Mouse (Mus musculus): ENCODE measurements around the gene Sorcs2. TPM values are rescaled to one million over a fixed set of nuclear protein-coding genes. Genes with fewer than 3 reads are reported as not detected.

Gene Sorcs2
- polyA plus RNA-seq, 1 experiment from 2014 or later, result 9.0 TPM

DNA sequence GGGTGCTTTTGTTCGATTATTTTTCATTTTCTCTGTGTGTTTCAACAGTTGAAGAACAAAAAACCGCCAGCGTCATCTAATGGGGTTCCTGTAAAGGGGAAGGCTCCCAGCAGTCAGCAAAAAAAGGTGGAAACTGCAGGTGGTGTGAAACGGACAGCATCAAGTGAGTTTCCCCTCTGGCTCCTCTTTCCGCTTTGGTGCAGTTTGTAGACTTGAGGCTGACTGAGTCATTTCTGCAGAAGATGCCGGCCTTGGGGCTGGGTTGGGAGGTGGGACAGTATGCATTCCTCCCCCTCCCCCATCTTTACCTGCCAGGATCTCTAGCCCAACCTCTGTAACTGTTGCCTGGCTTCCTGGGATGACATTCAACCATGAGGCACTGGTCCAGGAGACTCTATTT, 408.4 kb downstream of the Sorcs2 start:
- H3K36me3 ChIP-seq, result peaks cover 83% of the 10 kb centered on the region
- WGBS, result 75% methylated on average over 6 of the region's 6 CpGs
- no peak for DNase-seq (ENCODE audit: low spot score)
- H3K27ac ChIP-seq (replicated peaks), result no peak overlapping the region
- H3K27me3 ChIP-seq (ENCODE audit: low read depth, poor library complexity, severe bottlenecking), result no peaks in the 10 kb centered on the region
- no peaks in the 10 kb centered on the region for H3K4me1 ChIP-seq
- no peak overlapping the region for H3K4me3 ChIP-seq
- no peaks in the 10 kb centered on the region for H3K9me3 ChIP-seq (replicated peaks)

DNA sequence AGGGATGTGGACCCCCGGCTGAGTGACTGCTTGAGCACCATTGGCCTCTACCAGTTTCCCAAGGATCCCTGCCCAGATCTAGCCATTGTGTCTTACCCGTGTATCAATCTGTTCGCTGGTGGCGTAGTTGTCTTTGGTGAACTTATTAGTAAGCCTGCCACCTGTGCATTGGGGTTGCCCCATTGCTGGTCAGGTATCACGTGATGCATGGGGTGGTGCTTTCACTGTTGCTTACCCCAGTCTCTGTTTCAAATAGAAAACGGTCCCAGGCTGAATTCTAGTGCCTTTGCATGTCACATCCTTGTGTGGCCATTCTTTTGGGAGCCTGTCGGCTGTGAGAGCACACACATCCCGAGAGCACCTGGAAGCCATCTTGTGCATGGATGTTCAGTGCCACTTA, 409.9 kb downstream of the Sorcs2 start:
- WGBS, result 90% methylated on average over 8 of the region's 8 CpGs
- no peaks in the 10 kb centered on the region for H3K9me3 ChIP-seq (replicated peaks)
- no peaks in the 10 kb centered on the region for H3K27me3 ChIP-seq (ENCODE audit: low read depth, poor library complexity, severe bottlenecking)
- no peak for DNase-seq (ENCODE audit: low spot score)
- no peaks in the 10 kb centered on the region for H3K4me1 ChIP-seq
- H3K4me3 ChIP-seq, result no peak overlapping the region
- no peak overlapping the region for H3K27ac ChIP-seq (replicated peaks)
- H3K36me3 ChIP-seq, result peaks cover 82% of the 10 kb centered on the region

DNA sequence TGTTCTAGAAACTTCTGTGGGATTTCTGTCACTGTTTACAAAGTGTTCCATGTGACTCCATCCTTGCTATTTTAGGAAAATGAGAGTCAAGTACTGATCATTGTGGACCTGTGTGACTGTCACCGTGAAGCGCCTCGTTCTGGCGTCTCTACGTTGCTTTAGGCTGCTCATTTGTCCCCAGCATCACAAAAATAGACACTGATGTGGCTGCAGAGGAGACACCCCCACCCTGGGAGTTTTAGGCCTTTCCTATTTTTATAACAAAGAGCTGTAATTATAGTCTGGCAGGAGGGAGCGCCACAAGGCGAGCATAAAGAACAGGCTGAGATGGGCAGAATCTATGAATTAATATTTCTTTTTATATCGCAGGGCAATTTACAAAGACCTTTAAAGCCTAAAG, 412.3 kb downstream of the Sorcs2 start:
- 94% methylated on average over 8 of the region's 8 CpGs for WGBS
- Histone ChIP-seq H3K36me3 (peaks cover 71% of the 10 kb centered on the region), H3K4me1 (no peaks in the 10 kb centered on the region), H3K27ac (replicated peaks) (no peak overlapping the region), H3K9me3 (replicated peaks) (no peaks in the 10 kb centered on the region), H3K27me3 (ENCODE audit: low read depth, poor library complexity, severe bottlenecking) (no peaks in the 10 kb centered on the region), H3K4me3 (no peak overlapping the region)
- no peak for DNase-seq (ENCODE audit: low spot score)

- DNase-seq (ENCODE audit: low spot score), result peak; percentile 76
- Histone ChIP-seq H3K27ac (replicated peaks) (no peak overlapping the region), H3K9me3 (replicated peaks) (no peaks in the 10 kb centered on the region), H3K4me1 (no peaks in the 10 kb centered on the region), H3K4me3 (no peak overlapping the region), H3K36me3 (peaks cover 60% of the 10 kb centered on the region), H3K27me3 (ENCODE audit: low read depth, poor library complexity, severe bottlenecking) (no peaks in the 10 kb centered on the region)
- WGBS, result 40% methylated on average over 4 of the region's 4 CpGs
Observed at GRCm38 (mm10) chr5:35981976-35982375, 416.0 kb downstream of the Sorcs2 start.

DNA sequence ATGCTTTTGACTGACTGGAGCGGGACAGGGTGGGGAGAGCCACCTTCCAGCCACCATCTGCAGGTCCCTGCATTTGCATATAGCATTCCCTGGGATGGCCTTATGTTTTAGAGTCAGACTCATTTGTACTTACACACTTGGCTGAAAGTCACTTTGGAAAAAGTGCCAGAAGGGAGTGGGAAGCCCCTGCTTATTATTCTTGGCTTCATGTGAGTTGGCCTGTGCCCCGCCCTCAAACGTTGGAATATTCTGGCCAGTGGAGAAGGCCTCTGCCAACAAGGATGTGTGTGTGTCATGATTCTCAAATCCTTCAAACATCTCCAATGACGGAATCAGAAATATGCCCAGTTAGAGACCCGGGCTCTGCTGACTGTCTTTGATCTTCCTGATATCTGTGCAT, 416.6 kb downstream of the Sorcs2 start:
- H3K4me3 ChIP-seq, result no peak overlapping the region
- peaks cover 60% of the 10 kb centered on the region for H3K36me3 ChIP-seq
- DNase-seq (ENCODE audit: low spot score), result no peak
- no peak overlapping the region for H3K27ac ChIP-seq (replicated peaks)
- no peaks in the 10 kb centered on the region for H3K9me3 ChIP-seq (replicated peaks)
- no peaks in the 10 kb centered on the region for H3K4me1 ChIP-seq
- H3K27me3 ChIP-seq (ENCODE audit: low read depth, poor library complexity, severe bottlenecking), result no peaks in the 10 kb centered on the region
- WGBS, result 91% methylated on average over 5 of the region's 5 CpGs

- Histone ChIP-seq H3K9me3 (replicated peaks) (no peaks in the 10 kb centered on the region), H3K4me1 (no peaks in the 10 kb centered on the region), H3K4me3 (no peak overlapping the region), H3K36me3 (peaks cover 58% of the 10 kb centered on the region), H3K27me3 (ENCODE audit: low read depth, poor library complexity, severe bottlenecking) (no peaks in the 10 kb centered on the region), H3K27ac (replicated peaks) (no peak overlapping the region)
- DNase-seq (ENCODE audit: low spot score), result no peak
- 88% methylated on average over 5 of the region's 5 CpGs for WGBS
Observed at GRCm38 (mm10) chr5:35980542-35980941, 417.4 kb downstream of the Sorcs2 start.

GRCm38 (mm10) chr5:35975681-35976080, 422.3 kb downstream of the Sorcs2 start:
- H3K4me1 ChIP-seq, result peaks cover 11% of the 10 kb centered on the region
- no peaks in the 10 kb centered on the region for H3K27me3 ChIP-seq (ENCODE audit: low read depth, poor library complexity, severe bottlenecking)
- no peaks in the 10 kb centered on the region for H3K9me3 ChIP-seq (replicated peaks)
- no peak overlapping the region for H3K4me3 ChIP-seq
- WGBS, result 21% methylated on average over 5 of the region's 5 CpGs
- DNase-seq (ENCODE audit: low spot score), result peak; percentile 71
- no peak overlapping the region for H3K27ac ChIP-seq (replicated peaks)
- peaks cover 48% of the 10 kb centered on the region for H3K36me3 ChIP-seq

DNA sequence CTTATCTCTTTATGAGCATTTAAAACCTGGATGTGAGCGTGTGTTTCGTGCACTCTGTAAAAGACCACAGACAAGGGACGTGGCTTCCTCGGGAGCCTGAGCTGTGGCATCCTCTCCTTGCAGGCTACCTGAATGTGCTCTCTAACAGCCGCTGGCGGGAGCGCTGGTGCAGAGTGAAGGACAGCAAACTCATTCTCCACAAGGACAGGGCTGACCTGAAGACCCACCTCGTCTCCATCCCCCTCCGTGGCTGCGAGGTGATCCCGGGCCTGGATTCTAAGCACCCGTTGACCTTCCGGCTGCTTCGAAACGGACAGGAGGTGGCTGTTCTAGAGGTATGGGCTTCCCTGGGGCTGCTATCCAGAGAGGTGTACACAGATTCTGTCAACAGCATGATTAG, 423.7 kb downstream of the Sorcs2 start:
- H3K9me3 ChIP-seq (replicated peaks), result no peaks in the 10 kb centered on the region
- no peak overlapping the region for H3K27ac ChIP-seq (replicated peaks)
- H3K36me3 ChIP-seq, result peaks cover 55% of the 10 kb centered on the region
- DNase-seq (ENCODE audit: low spot score), result no peak
- H3K4me3 ChIP-seq, result no peak overlapping the region
- H3K4me1 ChIP-seq, result peaks cover 22% of the 10 kb centered on the region
- peaks cover 8% of the 10 kb centered on the region for H3K27me3 ChIP-seq (ENCODE audit: low read depth, poor library complexity, severe bottlenecking)
- WGBS, result 88% methylated on average over 15 of the region's 15 CpGs

DNA sequence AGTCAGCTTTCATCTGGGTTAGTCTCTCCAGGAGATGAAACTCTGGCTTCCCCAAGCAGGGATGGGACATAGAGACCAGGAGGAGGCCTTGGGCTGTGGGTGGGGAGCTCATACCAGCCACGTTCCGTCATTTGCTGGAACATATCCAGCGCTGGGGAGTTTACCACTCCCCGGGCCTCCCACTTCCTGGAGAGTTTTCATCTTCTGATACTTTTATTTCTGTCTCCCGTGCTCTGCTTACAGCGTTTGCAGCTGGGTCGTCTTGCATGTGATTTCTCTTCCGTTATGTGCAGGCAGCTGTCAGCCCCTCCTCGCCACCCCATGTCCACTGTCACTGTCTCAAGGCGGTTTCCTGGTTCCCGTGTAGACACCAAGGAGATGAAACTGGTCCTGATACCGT, 424.1 kb downstream of the Sorcs2 start:
- DNase-seq (ENCODE audit: low spot score), result no peak
- no peak overlapping the region for H3K27ac ChIP-seq (replicated peaks)
- peaks cover 55% of the 10 kb centered on the region for H3K36me3 ChIP-seq
- peaks cover 22% of the 10 kb centered on the region for H3K4me1 ChIP-seq
- WGBS, result 92% methylated on average over 12 of the region's 12 CpGs
- H3K27me3 ChIP-seq (ENCODE audit: low read depth, poor library complexity, severe bottlenecking), result peaks cover 12% of the 10 kb centered on the region
- H3K9me3 ChIP-seq (replicated peaks), result no peaks in the 10 kb centered on the region
- H3K4me3 ChIP-seq, result no peak overlapping the region

DNA sequence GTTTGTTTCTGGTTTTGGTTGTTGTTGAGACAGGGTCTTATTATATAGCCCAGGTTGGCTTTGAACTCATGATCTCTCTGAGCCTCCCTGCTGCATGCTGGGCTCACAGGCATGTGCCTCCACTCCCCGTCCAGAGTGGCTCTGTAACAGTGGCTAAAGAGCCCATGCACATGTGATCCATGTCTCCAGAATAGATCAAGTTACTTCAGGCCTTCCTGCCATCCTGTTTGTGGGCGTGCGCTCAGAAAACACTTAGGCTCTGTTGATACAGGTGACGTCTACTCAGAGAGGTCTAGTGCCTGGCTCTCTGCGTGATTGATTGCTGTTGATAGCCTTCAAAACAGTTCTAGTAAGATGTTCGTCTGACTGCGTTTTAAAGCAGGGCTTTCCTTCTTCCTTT, 425.2 kb downstream of the Sorcs2 start:
- WGBS, result 84% methylated on average over 7 of the region's 7 CpGs
- peaks cover 56% of the 10 kb centered on the region for H3K36me3 ChIP-seq
- no peaks in the 10 kb centered on the region for H3K9me3 ChIP-seq (replicated peaks)
- H3K4me1 ChIP-seq, result peaks cover 22% of the 10 kb centered on the region
- no peak overlapping the region for H3K4me3 ChIP-seq
- no peak for DNase-seq (ENCODE audit: low spot score)
- no peak overlapping the region for H3K27ac ChIP-seq (replicated peaks)
- peaks cover 23% of the 10 kb centered on the region for H3K27me3 ChIP-seq (ENCODE audit: low read depth, poor library complexity, severe bottlenecking)

GRCm38 (mm10) chr5:35971841-35972578, 425.9 kb downstream of the Sorcs2 start:
- 64% methylated on average over 10 of the region's 10 CpGs for WGBS
- peak; percentile 70 for DNase-seq (ENCODE audit: low spot score)
- Histone ChIP-seq H3K27ac (replicated peaks) (no peak overlapping the region), H3K27me3 (ENCODE audit: low read depth, poor library complexity, severe bottlenecking) (peaks cover 30% of the 10 kb centered on the region), H3K4me3 (no peak overlapping the region), H3K4me1 (peaks cover 22% of the 10 kb centered on the region), H3K9me3 (replicated peaks) (no peaks in the 10 kb centered on the region), H3K36me3 (peaks cover 56% of the 10 kb centered on the region)

DNA sequence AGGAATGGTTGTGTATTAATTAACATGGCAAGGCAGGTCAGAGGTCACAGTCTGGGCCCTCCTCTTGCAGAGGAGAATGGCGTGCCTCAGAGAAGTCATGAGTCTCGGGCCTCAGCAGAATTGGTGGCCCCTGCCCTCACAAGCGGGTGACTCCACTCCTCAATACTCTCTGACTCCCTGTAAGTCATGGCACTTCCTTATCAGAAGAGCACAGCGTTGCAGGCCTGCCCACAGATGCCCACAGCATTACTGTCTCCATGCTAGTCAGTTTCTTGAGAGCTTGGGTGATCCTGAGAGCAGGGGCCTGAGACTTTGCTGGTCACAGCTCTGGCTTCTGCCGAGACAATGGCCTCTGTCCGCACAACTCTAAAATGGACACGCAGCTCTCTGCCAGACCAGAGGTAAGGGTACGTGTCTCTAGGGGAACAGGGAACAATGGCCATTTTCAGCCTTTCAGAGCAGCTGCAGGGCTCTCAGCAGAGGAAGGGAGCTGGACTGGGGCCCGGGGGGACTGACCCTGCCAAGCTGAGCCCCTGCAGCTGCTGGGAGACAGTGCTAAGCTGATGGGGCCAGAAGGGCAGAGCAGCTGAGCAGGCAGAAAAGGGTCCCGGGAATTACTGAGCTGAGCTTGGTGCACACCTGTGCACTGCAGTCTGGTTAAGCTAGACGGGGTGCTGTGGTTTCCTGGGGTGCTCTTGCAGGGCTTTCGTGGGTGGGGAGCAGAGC, 427.4 kb downstream of the Sorcs2 start:
- WGBS, result 63% methylated on average over 12 of the region's 12 CpGs
- peaks cover 60% of the 10 kb centered on the region for H3K36me3 ChIP-seq
- peak; percentile 45 for DNase-seq (ENCODE audit: low spot score)
- H3K4me3 ChIP-seq, result no peak overlapping the region
- peaks cover 25% of the 10 kb centered on the region for H3K4me1 ChIP-seq
- H3K9me3 ChIP-seq (replicated peaks), result peaks cover 6% of the 10 kb centered on the region
- peaks cover 45% of the 10 kb centered on the region for H3K27me3 ChIP-seq (ENCODE audit: low read depth, poor library complexity, severe bottlenecking)
- peak overlapping the region; percentile 71 for H3K27ac ChIP-seq (replicated peaks)

GRCm38 (mm10) chr5:35969857-35970256, 428.1 kb downstream of the Sorcs2 start:
- no peak for DNase-seq (ENCODE audit: low spot score)
- Histone ChIP-seq H3K36me3 (peaks cover 64% of the 10 kb centered on the region), H3K9me3 (replicated peaks) (peaks cover 6% of the 10 kb centered on the region), H3K27me3 (ENCODE audit: low read depth, poor library complexity, severe bottlenecking) (peaks cover 47% of the 10 kb centered on the region), H3K4me1 (peaks cover 32% of the 10 kb centered on the region), H3K27ac (replicated peaks) (peak overlapping the region; percentile 71; the same call in 1 of the 2 replicates), H3K4me3 (no peak overlapping the region)
- 93% methylated on average over 3 of the region's 3 CpGs for WGBS

Data from midbrain, embryonic 10.5 days (tissue).